Mouse (Mus musculus) inflammation-experienced regulatory T-cells (primary cell): ENCODE measurements around the gene Slfn5. TPM values are rescaled to one million over a fixed set of nuclear protein-coding genes. Genes with fewer than 3 reads are reported as not detected.

Experiments
- polyA plus RNA-seq, 2 experiments: library from polyadenylated mRNA; unstranded; fragments of 100-300 nt; shearing (Covaris generic); gene quantifications; one replicate each; pipeline ENCODE4 v1.2.1; 2017

Gene Slfn5
- 10 to 100 TPM; 31.9 to 36.7 TPM for polyA plus RNA-seq

DNA sequence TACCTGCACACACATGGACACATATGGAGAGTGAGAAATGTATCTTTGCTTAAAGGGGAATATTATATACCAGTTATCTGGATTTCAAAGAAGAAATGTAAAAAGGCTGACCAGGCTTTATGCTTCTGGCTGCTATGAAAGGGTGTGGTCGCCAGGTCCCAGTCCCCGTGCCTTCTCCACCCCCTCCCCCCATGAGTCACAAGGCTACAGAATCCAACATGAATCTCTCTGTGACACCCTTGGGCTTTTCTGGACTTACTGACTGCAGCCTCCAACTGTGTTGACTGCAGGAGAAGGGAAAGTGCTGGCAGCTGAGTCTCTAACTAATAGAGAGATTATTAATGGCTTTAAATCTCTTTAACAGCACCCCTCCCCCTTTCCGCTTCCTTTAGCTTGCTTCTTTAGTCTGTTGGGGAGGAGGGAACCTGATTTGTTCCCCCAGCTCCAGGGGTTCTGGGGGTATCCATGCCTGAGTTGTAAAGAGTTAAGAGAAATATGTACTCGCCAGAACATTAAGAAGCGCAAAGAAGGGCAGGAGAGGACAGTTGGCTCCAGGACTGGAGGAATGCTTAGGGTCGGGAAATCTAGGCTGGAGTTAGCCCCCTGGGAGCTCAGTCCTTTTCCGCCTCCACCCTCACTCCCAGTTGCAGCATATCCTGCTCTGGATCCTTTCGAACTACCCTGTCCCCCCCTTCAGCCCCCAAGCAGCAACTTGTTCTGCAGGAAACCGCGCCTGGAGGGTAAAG, at the start of gene Slfn5:
TSS of gene Slfn5 (plus strand) at position 614 of the 746 bp plus-strand sequence.

DNA sequence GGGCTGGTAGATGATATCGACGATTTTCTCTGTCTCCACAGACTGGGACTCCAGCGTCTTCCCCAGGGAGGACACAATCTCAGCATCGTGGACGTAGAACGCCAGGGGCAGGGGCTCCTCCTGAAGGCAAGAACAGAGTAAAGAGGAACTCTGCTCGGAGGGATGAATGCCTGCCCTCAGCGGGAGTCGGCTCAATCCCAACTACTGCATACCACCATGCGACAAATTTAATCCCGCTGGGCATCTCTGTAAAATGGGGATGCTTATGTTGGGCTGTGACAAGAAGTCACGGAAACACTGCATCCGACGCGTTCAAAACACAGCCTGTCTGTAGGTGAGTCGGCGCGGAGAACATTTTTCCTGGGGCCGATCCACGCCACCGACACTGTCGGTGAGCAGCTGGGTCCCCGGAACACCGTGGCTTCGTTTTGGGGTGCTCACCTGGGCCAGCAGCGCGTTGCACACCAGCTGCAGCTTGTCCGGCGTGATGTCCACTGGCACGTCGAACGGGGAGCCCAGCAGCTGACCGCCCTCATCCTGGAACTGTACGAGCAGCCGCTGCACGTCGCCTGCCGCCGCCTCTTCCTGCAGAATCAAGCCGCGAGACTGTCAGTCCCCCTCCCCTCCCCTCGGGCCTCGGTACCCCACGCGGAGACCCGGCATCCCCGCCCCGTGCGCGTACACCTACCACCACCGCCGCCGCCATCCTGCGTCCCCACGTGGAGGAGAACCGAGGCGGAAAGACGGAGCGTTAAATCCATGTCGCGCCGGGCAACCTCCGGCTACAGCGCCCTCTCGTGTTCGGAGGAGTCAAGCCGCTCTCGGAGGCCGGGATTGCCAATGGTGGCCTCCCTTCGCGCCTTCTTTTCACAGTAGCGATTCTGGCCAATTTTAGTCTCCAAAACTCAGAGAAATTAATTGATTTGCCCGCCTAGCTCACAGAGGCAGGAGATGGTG, 43.2 kb upstream of the Slfn5 start, which contains the start of gene Nle1:
TSS of gene Nle1 (minus strand) at position 761 of the 957 bp plus-strand sequence.

DNA sequence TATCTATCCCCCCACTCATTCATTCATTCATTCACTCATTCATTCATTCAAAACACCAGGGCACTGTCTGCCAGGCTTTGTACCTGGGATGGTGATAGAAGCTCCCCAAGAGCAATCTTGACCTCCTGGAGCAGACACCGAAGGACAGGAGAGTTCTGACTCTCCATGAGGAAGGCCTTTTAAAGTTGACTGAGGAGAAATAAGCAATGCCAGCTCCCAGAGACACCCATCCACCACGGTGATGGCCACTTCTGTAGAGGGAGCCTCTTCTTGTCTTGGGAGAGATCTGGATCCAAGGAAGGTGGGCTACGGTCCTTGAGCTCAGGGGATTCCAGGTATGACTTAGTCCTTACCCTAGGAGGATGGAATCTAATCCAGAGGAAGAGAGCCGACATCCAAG, 40.9 kb upstream of the Slfn5 start, which contains the start of gene Unc45b:
TSS of gene Unc45b (plus strand) at position 301 of the 400 bp plus-strand sequence.

GRCm38 (mm10) chr11:82991469-82992166, 40.5 kb downstream of the Slfn5 start, which contains the start of gene Slfn9:
TSS of gene Slfn9 (minus strand) at chr11:82991830.

Other genes with a start within 250 kb of the Slfn5 start
- under 1 TPM; 0.43 to 0.49 TPM for gene Cct6b, start 187.0 kb upstream of the Slfn5 start, polyA plus RNA-seq
- gene Zfp830, start 187.0 kb upstream of the Slfn5 start, polyA plus RNA-seq: 10 to 100 TPM; 29.5 to 40.6 TPM
- 10 to 100 TPM; 33.2 to 38.7 TPM for gene Lig3, start 170.2 kb upstream of the Slfn5 start, polyA plus RNA-seq
- 10 to 100 TPM; 13.8 to 14.2 TPM for gene Rffl, start 80.1 kb upstream of the Slfn5 start, polyA plus RNA-seq
- gene Rad51d, start 60.7 kb upstream of the Slfn5 start, polyA plus RNA-seq: 10 to 100 TPM; 26.7 to 30.8 TPM
- 1 to 10 TPM in 1 of 2 experiments, under 1 TPM in 1; 0.22 to 1.4 TPM for gene Fndc8, start 59.2 kb upstream of the Slfn5 start, polyA plus RNA-seq
- gene Nle1, start 42.9 kb upstream of the Slfn5 start, polyA plus RNA-seq: 10 to 100 TPM; 28.9 to 56.3 TPM
- gene Unc45b, start 40.8 kb upstream of the Slfn5 start, polyA plus RNA-seq: under 1 TPM; 0.05 to 0.20 TPM
- 10 to 100 TPM in 1 of 2 experiments, 1 to 10 TPM in 1; 7.9 to 12.5 TPM for gene Slfn9, start 40.5 kb downstream of the Slfn5 start, polyA plus RNA-seq
- 100 to 1,000 TPM in 1 of 2 experiments, 10 to 100 TPM in 1; 98.3 to 115 TPM for gene Slfn8, start 69.5 kb downstream of the Slfn5 start, polyA plus RNA-seq
- 100 to 1,000 TPM; 589 to 842 TPM for gene Slfn2, start 113.8 kb downstream of the Slfn5 start, polyA plus RNA-seq
- gene Slfn1, start 165.5 kb downstream of the Slfn5 start, polyA plus RNA-seq: 100 to 1,000 TPM; 165 to 319 TPM
- gene Slfn4, start 223.8 kb downstream of the Slfn5 start, polyA plus RNA-seq: under 1 TPM; 0.33 to 0.55 TPM
- gene Slfn3, start 240.0 kb downstream of the Slfn5 start, polyA plus RNA-seq: 1 to 10 TPM; 3.5 to 6.2 TPM